Mouse (Mus musculus) T-helper 2 cell (primary cell): ENCODE results near the gene Sox10.

Experiments used
- in situ Hi-C: fragments of 300-600 bp; cut with MboI, MseI; formaldehyde crosslinking; loops from one replicate; pipeline ENCODE4 v1.15.1; 2025; ENCODE audit warnings: high pct_unique_total_duplicates

Gene Sox10

GRCm38 (mm10) chr15:79126217-79126932, 38.7 kb downstream of the Sox10 start:
- in situ Hi-C loops = no loop called here

GRCm38 (mm10) chr15:79124331-79124875, 40.6 kb downstream of the Sox10 start:
- in situ Hi-C loops = no loop called here

- in situ Hi-C loops = no loop called here
These were observed 41.3 kb downstream of the Sox10 start for GRCm38 (mm10) chr15:79123751-79124150.

DNA sequence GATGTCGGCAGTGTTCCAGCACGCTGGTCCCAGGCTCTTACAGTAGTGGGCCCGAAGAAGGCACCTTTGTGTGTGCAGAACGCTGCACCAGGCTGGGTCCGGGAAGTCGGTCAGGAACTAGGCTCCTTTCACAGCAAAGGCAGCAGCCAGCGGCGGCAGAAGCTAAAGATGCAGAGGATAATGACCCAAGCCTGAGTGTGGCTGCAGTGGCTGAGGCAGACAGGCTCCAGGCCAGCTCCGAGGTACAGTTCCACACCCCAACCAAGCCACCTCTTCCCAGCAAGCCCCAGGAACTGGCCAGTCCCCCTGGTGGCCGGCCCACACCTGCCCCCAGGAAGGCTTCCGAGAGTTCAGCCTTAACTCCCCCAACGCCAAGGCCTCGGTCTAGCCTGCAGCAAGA, 42.5 kb downstream of the Sox10 start:
- in situ Hi-C loops = no loop called here

DNA sequence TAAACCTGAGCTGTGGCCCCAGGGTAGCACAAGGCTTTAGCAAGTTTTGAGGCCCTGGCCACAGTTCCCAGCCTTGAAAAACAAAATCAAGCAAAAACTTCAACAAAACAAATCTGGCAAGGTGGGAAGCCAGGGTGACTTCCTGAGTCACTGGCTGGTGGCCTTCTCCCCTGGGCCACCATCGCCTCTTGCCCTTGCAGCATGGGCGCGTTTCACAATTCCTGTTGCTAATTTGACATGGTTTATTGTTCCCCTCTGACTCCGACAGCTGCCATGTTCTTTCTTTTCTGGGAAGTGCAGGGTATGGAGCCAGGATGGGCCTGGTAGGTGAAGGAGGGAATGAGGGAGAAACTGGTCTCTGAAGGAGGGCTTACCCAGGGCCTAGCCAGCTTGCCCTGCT, 42.9 kb downstream of the Sox10 start:
- in situ Hi-C loops = no loop called here

GRCm38 (mm10) chr15:79119491-79119890, 45.5 kb downstream of the Sox10 start:
- in situ Hi-C loops = no loop called here

DNA sequence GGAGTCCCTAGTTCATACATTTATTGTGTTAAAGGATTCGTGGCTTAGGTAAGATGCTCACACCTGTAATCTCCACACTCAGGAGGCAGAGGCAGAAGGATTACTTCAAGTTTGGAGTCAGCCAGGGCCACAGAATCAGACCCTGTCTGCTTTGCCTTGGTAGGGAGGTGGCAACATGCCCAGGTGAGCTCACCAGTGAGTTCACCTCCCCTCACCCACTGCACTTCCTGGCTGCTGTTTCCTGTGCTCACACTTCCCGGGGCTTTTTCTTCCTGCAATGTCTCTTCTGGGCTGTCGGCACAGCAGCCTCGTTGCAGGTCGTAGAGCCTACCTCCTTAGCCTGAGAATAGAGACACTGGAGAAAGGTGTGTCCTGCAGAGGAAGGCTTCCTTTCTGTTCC, 49.8 kb downstream of the Sox10 start:
- in situ Hi-C loops = no loop called here

- in situ Hi-C loops = no loop called here
These were observed 53.3 kb downstream of the Sox10 start for GRCm38 (mm10) chr15:79111774-79112173.

- in situ Hi-C loops = no loop called here
These were observed 54.5 kb downstream of the Sox10 start for GRCm38 (mm10) chr15:79110528-79110927.

GRCm38 (mm10) chr15:79110031-79110430, 55.0 kb downstream of the Sox10 start:
- in situ Hi-C loops = no loop called here

DNA sequence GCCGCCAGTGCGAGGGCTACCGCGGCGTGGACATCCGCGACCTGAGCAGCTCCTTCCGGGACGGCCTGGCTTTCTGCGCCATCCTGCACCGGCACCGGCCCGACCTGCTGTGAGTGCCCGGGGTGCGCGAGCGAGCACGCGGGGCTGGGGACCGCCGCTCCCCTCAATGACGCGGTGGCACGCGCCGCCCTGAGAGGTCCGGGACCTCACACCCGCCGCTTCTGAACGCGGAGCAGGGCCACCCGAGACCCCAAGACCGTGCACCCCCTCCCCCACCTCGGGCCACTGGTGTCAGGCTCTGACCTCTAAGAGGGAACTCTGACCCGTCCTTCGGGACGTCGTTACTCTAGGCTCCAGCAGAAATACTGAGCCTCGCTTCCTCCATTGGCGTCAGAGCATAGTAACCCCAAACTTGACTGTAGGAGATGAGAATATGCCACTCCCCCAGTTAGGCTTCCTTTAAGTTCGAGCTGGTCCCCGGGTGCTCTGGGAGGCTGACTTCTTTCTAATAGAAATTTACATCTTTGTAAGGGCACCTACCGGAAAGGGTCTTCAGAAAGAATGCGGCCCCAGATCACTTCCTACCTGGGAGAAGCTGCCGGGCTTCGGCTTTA, 55.6 kb downstream of the Sox10 start:
- in situ Hi-C loops = no loop called here

DNA sequence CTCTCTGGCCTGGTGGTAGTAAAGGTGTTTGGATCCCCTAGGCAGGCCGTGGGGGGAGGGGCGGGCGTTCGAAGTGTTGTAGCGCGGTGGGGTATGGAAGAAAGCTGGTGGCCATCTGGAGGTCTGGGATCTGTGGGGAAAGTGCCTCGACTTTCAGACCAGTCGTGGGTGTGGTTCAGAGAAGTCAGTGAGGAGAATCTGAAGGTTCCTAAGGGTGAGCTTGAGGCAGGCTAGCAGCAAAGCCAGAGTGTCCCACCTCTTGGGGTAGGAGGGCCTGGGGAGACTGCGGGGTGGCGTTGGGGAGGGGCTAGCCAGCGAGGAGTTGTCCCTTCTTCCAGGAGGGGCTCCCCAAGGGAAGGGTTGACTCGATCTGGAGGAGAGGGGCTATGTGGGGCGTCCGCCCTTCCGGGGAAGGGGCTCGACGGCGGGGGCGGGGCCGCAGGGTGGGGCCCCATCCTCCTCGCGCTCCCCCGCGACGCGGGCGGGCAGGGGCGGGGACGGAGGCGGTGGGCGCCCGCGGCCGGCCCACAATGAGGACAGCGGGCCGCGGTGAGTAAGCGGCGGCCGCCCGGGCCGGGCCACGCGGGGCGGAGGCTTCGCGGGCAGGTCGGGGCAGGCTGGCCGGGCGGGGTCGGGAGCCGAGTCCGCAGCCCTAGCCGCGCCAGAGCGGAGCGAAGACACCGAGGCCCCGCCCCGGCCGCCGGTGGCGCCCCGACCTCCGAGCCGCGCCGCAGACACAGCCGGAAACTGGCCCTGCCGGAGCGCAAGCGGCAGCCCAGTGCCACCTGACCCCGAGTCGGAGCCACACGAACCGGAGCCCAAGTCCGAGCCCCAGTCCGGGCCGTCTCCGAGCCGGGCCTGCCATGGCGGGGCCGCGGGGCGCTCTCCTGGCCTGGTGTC, 56.4 kb downstream of the Sox10 start, which contains the start of gene Micall1:
Gene Micall1, plus strand, starts transcription at position 478 of the 900 bp plus-strand sequence.
- in situ Hi-C loops = no loop called here

DNA sequence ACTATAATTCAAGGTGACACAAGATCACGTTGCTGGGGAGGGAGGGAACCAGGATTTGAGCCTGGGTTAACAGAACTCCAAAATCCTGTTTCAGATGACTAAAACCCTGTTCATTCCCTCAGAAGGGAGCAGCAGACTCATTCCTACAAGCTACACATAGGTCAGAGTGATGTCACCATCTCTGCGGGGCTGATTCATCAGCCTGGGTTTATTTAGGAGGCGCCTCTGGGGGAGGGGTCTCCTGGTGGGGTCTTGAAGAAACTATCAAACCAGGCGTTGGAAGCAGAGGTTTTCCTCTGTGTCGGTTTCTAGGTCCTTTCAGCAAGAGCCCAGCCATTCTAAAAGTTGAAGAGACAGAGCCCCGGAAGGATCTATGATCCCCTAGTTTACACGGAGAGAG, 57.1 kb downstream of the Sox10 start:
- in situ Hi-C loops = no loop called here

DNA sequence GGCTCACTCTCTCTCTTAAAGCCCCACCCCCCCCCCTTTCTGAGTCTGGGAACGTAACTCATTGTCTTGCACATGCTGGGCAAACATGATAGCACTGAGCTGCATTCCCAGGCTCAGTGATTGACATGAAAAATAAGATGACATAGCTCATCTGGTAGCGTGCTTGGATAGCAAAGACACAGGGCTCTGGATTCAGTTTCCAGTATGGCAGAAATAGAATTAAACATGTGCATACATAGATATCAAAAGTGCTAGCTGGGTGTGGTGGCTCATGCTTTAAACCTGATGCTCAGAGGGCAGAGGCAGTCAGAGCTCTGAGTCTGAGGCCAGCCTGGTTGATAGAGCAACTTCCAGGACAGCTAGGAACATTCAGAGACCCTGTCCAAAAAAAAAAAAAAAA, 59.2 kb downstream of the Sox10 start:
- in situ Hi-C loops = no loop called here
